Mouse (Mus musculus): ENCODE data around the gene Cpm.
"Not testable (repeated sequence)": the region's sequence is repeated elsewhere in the genome, so short reads cannot be mapped to it uniquely, and the experiment has no call there.

The Cpm gene

DNA sequence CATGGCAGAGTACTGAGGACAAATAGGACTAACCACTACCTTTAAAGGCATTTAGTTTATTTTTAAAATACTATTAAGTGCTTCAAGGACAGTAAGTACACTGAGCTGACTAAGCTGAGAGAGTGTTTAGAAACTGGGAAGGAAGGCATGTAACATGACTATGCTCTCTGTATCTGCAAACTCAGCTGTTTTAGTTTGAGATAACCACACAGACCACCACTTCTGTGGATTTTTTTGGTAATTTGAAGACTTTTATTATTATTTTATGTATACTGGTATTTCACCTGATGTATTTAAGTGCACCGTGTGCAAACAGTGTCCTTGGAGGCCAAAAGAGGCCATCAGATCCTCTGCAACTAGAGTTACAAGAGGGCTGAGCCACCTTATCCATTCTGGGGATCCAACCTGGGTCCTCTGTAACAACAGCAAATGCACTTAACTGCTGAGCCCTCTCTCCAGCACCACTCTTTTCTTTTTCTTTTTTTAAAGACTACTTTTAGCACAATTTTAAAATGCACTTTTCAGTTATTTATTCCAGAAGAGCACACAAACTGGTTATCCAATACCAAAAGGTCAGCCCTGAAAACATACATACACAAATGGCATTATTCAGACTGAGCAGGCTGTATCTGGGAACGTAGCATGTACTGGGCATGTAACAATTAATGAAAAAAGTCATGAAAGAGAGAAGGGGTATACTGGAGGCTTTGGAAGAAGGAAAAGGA is 78.0 kb downstream of the Cpm start:
- DNase-seq: no peak

DNA sequence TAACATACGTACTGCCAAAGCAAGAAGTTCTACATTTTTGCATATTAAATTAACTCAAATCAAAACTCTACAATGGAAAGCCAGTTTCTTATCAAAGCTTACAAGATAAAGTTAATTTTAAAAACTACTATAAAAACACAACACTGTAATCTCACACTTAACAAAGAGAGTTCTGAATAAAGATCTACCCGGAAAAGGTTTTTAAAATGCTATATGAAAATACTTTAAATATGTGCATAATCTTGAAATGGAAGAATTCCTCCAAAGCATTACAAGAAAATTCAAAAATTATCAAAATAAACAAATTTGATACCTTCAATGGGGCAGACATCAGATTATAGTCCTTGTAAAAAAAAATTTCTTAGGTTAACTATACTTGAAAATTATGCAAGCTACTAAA is 79.1 kb downstream of the Cpm start:
- DNase-seq: no peak

DNA sequence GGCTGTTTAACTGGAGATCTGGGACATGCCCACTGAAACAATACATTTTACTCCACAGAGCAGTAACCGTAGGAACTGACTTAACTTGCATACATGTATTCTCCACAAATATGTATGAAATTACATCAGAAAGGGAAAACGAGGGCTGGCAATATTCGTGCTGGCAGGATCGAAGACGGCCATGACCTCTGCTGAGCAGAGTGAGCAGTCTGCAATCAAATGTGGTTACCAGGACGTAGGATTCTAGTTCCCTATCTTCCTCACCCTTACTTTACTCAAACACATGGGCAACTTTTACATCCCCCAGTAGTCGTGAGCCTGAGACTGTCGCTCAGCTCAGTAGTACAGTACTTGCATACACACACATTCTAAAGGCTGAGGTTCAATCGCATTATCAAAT is 79.6 kb downstream of the Cpm start:
- DNase-seq: no peak

GRCm38 (mm10) chr10:117709326-117709830 is 80.1 kb downstream of the Cpm start:
- no peak for DNase-seq

DNA sequence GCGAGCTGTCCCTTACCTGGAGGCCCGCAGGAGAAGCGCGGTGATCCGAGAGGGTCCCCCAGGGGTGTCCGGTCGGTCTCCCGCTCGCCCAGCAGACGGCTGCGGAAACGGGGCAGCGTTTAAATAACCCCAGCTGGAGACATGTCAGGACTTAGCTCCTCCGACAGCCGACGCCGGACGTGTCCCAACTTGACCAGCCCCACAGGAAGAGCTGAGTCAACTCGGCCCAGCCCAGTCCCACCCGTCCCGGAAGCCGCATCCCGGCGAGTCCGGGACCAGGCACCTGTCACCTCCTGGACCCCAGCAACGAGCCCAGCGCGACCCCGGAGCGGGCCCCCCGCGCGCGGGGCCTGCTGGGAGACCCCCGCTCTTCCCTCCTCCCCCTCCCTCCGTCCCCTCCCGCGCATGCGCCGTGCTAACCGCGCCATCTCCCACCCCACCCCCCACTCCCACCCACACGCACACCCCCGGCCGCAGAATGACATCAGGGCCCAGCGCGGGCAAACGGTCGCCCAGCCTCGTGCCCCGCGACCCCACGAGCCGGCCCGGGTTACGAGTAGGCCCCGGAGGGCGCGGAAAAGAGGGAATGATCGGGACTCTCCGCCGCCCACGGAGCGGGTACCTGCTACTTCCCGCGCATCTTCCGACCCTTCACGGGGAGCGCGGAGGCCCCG is 80.8 kb downstream of the Cpm start:
- peak; percentile 91 for DNase-seq

- DNase-seq: peak; percentile 97
Observed at GRCm38 (mm10) chr10:117710604-117711141, 81.4 kb downstream of the Cpm start, which contains the start of gene Mdm2. TSS of gene Mdm2 (minus strand) at chr10:117710758.

GRCm38 (mm10) chr10:117711408-117711807 is 82.1 kb downstream of the Cpm start:
- no peak for DNase-seq

- no peak for DNase-seq
Observed at GRCm38 (mm10) chr10:117712191-117712754, 83.0 kb downstream of the Cpm start.

DNA sequence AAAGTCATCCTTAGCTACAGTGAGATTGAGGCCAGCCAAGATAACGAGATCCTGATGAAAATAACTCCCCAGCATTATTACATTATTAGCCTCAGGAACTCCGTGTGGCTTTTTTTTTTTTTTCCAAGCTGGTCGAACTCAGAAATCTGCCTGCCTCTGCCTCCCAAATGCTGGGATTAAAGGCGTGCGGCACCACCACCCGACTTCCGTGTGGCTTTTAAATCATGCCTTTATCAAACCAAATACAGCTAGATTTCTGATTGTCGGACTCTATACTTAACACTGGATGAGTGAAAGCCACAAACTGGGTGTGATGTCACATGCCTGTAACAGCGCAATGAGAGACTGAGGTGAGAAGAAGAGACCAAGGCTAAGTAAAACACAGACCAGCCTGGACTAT is 83.6 kb downstream of the Cpm start:
- no peak for DNase-seq

DNA sequence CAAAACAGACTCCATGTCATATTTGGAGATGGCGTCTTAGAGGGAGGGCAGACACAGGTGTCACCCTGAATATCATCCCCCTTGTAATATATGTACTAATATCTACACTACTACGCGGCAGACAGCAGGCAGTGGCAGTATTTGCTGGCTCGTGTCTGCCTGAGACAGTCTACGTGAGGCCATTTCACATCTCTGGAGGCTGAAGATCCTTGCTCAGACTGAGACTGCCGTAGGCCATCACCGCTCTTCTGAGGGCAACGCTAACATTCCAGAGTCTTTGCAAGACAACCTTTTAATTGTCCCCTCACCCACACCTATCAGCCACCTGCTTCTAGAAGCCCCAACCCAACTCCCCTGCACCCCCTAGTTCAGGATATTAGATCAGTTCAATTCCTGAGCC is 84.2 kb downstream of the Cpm start:
- DNase-seq: no peak

DNA sequence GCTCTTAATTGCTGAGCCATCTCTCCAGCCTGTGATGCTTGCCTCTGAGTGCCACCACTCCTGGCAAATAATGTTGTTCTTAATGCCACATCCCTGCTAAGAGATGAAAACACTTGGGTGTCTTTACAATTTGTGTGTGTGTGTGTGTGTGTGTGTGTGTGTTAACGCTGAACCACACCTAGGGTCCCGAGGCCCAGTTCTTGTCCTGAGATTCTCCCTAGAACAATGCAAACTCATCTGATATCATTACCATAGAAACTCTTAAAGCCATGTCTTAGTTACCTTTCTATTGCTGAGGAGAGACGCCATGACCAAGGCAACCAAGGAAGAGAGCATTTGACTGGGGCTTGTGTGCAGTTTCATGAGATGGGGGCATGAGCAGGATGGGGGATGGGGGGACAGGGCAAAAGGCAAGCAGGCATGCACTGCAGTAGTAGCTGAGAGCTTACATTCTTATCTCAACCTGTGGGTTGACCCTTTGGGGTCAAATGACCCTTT is 84.8 kb downstream of the Cpm start:
- DNase-seq: no peak

DNA sequence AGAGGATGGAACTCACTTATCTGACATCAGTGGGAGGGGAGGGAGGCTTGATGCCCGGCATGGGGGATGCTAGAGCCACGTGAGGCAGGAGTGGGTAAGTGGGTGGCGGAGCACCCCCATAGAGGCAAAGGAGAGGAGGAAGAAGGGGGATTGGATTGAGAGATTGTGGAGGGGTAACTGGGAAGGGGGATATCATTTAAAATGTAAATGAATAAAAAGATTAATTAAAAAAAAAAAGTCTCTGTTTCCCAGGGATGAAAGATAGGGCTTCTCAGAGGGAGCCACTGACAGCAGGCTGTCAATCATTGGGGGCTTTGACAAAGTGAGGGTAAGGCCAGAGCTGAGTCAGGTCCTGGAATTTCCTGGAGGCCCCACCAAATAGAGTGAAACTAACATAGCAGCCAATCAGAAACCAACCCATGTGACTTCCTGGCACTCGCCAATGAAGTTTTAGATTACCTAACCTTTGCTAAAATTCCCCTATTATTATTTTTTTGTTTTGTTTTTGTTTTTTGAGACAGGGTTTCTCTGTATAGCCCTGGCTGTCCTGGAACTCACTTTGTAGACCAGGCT is 85.7 kb downstream of the Cpm start:
- DNase-seq: no peak

- not testable (repeated sequence) for DNase-seq
Observed at GRCm38 (mm10) chr10:117715654-117716053, 86.4 kb downstream of the Cpm start.

- DNase-seq: no peak
Observed at GRCm38 (mm10) chr10:117716686-117717085, 87.4 kb downstream of the Cpm start.

DNA sequence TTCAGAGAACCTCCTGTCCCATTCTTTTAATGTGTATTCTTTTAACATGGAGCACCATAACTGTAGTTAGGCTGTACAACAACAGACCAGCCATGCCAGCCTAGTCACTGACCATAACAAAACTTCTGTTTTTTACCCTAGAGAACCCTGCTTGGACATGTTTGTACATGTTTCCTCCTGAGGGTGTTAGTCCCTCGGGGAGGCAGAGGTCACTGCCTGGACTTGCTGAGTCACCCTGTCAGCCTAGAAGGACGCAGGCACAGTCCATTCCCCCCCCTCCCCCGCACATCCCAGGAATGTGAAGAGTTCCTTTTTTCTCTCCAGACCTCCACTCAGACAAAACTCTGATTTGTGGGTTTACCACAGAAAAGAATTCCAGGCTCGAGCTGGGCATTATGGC is 88.3 kb downstream of the Cpm start:
- peak; percentile 66 for DNase-seq

- no peak for DNase-seq
Observed at GRCm38 (mm10) chr10:117718161-117719119, 89.1 kb downstream of the Cpm start.

- no peak for DNase-seq
Observed at GRCm38 (mm10) chr10:117724136-117724718, 94.9 kb downstream of the Cpm start.

- no peak for DNase-seq
Observed at GRCm38 (mm10) chr10:117724804-117725361, 95.6 kb downstream of the Cpm start.

DNA sequence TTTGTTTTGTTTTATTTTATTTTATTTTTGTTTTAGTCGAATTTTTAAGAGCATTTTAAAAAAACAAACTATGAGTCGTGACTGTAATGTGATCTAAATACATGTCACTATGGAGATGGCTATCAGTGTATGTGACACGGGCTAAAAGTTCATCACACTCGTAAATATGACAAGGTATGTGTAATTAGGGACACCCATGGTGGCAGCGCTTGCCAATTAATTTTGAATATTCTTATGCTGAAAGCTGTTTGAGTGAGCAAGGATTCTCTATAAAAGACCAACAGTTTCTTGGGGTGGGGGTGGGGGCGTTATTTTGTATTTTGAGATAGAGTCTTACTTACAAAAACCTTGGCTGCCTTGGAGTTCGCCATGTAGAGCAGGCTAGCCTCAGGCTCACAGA is 96.4 kb downstream of the Cpm start:
- no peak for DNase-seq

DNA sequence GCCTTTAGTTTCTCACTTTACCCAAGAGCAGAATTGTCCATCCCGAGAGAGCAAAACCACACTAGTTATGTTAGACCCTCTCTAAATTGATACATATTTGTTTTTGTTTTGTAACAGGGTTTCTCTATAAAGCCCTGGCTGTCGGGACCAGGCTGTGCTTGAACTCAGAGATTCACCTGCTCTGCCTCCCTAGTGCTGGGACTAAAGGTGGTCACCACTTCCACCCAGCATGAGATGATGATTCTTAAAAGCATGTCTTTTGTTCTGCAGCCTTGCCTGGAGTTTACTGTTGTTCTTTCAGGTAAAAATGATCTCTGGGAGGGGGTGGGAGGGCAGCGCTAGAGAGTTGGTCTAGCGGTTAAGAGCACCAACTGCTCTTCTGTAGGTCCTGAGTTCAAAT is 97.0 kb downstream of the Cpm start:
- no peak for DNase-seq

GRCm38 (mm10) chr10:117726888-117727385 is 97.6 kb downstream of the Cpm start:
- no peak for DNase-seq
